Mouse (Mus musculus) CH12.LX (cell line): Measurements from ENCODE around the gene Pgd. TPM values are rescaled to one million over a fixed set of nuclear protein-coding genes. Genes with fewer than 3 reads are reported as not detected.

Experiments
- DNase-seq: peaks from one replicate; pipeline ENCODE4 v3.0.0-alpha.2; 2013; ENCODE audit errors: extremely low read depth
- H3K27ac ChIP-seq: 2 replicates; pipeline ENCODE4 v1.5.1; 2012; ENCODE audit warnings: low read depth, mild to moderate bottlenecking, control low read depth, moderate library complexity; ENCODE audit not compliant: insufficient read depth
- H3K27me3 ChIP-seq: replicated peaks from 2 replicates; pipeline ENCODE3; 2012; ENCODE audit warnings: inconsistent platforms
- H3K36me3 ChIP-seq, 2 experiments: replicated peaks in 1 of 2; 2 replicates each; pipeline versions ENCODE3 to v1.6.1; 2012; ENCODE audit warnings: inconsistent platforms in 1 of 2, low read length in 1 of 2, mild to moderate bottlenecking in 1 of 2, mixed read lengths in 1 of 2, moderate library complexity in 1 of 2; ENCODE audit not compliant: control insufficient read depth in 1 of 2, insufficient read depth in 1 of 2
- H3K4me1 ChIP-seq, 2 experiments: 2 replicates each; pipeline ENCODE4 v1.6.1; 2012; ENCODE audit warnings: inconsistent platforms in 1 of 2, moderate library complexity in 1 of 2; ENCODE audit not compliant: insufficient read depth in 2 of 2, control insufficient read depth in 1 of 2
- H3K4me2 ChIP-seq: 2 replicates; pipeline ENCODE4 v1.6.1; 2012; ENCODE audit warnings: low read depth, mild to moderate bottlenecking, control low read depth; ENCODE audit not compliant: poor library complexity, insufficient read depth, severe bottlenecking
- H3K4me3 ChIP-seq, 3 experiments: fragments of 150-350 bp in 1 of 3; sonication (generic) in 1 of 3; replicated peaks in 1 of 3; 2 replicates each; pipeline versions ENCODE3 to v1.5.1; 2011 to 2012; ENCODE audit warnings: low read depth in 2 of 3, low read length in 2 of 3, mild to moderate bottlenecking in 2 of 3, moderate library complexity in 2 of 3, control low read depth in 1 of 3, improper control_type of control experiment in 1 of 3, inconsistent platforms in 1 of 3, mixed read lengths in 1 of 3; ENCODE audit not compliant: poor library complexity in 1 of 3
- H3K79me2 ChIP-seq: replicated peaks from 2 replicates; pipeline ENCODE4 v1.6.1; 2012; ENCODE audit warnings: mild to moderate bottlenecking, moderate library complexity; ENCODE audit not compliant: control insufficient read depth, poor library complexity, insufficient read depth, severe bottlenecking; ENCODE audit errors: extremely low read depth
- H3K9ac ChIP-seq: 2 replicates; pipeline ENCODE4 v1.6.1; 2012; ENCODE audit warnings: low read depth, mild to moderate bottlenecking, control low read depth, moderate library complexity; ENCODE audit not compliant: insufficient read depth
- H3K9me3 ChIP-seq: replicated peaks from 2 replicates; pipeline ENCODE3; 2012; ENCODE audit warnings: low read length, inconsistent platforms, mixed read lengths
- BHLHE40 ChIP-seq: IDR thresholded peaks from 2 replicates; pipeline ENCODE4 v1.6.1; 2011; ENCODE audit warnings: mild to moderate bottlenecking, low read depth, low read length, improper control_type of control experiment
- CHD1 ChIP-seq: IDR thresholded peaks from 2 replicates; pipeline ENCODE4 v1.6.1; 2012; ENCODE audit warnings: low read depth, low read length, improper control_type of control experiment, inconsistent platforms
- CTCF ChIP-seq, 2 experiments: IDR thresholded peaks in 1 of 2; conservative IDR thresholded peaks in 1 of 2; 2 replicates each; pipeline ENCODE4 v1.5.1; 2011 to 2012; ENCODE audit warnings: low read depth in 2 of 2, low read length in 2 of 2, improper control_type of control experiment in 1 of 2, inconsistent platforms in 1 of 2, mild to moderate bottlenecking in 1 of 2, moderate library complexity in 1 of 2
- E2F4 ChIP-seq: IDR thresholded peaks from 2 replicates; pipeline ENCODE4 v1.6.1; 2011; ENCODE audit warnings: low read depth, low read length, improper control_type of control experiment; ENCODE audit not compliant: insufficient replicate concordance
- ELF1 ChIP-seq: IDR thresholded peaks from 2 replicates; pipeline ENCODE4 v1.6.1; 2014; ENCODE audit warnings: low read depth, mild to moderate bottlenecking, inconsistent platforms, low read length, improper control_type of control experiment
- EP300 ChIP-seq: IDR thresholded peaks from 2 replicates; pipeline ENCODE4 v1.6.1; 2011; ENCODE audit warnings: low read length, improper control_type of control experiment
- ETS1 ChIP-seq: conservative IDR thresholded peaks from 2 replicates; pipeline ENCODE4 v1.6.1; 2012; ENCODE audit warnings: low read depth, mild to moderate bottlenecking, inconsistent platforms, low read length, improper control_type of control experiment, moderate library complexity
- HCFC1 ChIP-seq: IDR thresholded peaks from 2 replicates; pipeline ENCODE4 v1.6.1; 2012; ENCODE audit warnings: low read depth, mild to moderate bottlenecking, inconsistent platforms, low read length, improper control_type of control experiment
- IRF4 ChIP-seq: IDR thresholded peaks from 2 replicates; pipeline ENCODE4 v1.6.1; 2014; ENCODE audit warnings: low read depth, mild to moderate bottlenecking, inconsistent platforms, low read length, improper control_type of control experiment
- JUND ChIP-seq: conservative IDR thresholded peaks from 2 replicates; pipeline ENCODE4 v1.6.1; 2011; ENCODE audit warnings: low read depth, low read length, improper control_type of control experiment
- KAT2A ChIP-seq: IDR thresholded peaks from 2 replicates; pipeline ENCODE4 v1.6.1; 2012; ENCODE audit warnings: low read length, improper control_type of control experiment, inconsistent platforms; ENCODE audit not compliant: insufficient replicate concordance
- MAX ChIP-seq: IDR thresholded peaks from 2 replicates; pipeline ENCODE4 v1.6.1; 2011; ENCODE audit warnings: low read length, improper control_type of control experiment
- MAZ ChIP-seq: IDR thresholded peaks from 2 replicates; pipeline ENCODE4 v1.6.1; 2012; ENCODE audit warnings: low read depth, mild to moderate bottlenecking, inconsistent platforms, low read length, improper control_type of control experiment, moderate library complexity
- MEF2A ChIP-seq: IDR thresholded peaks from 2 replicates; pipeline ENCODE4 v1.6.1; 2014; ENCODE audit warnings: low read depth, mild to moderate bottlenecking, inconsistent platforms, low read length, improper control_type of control experiment, borderline replicate concordance
- MXI1 ChIP-seq: IDR thresholded peaks from 2 replicates; pipeline ENCODE4 v1.6.1; 2011; ENCODE audit warnings: mild to moderate bottlenecking, low read depth, low read length, improper control_type of control experiment
- MYC ChIP-seq: IDR thresholded peaks from 2 replicates; pipeline ENCODE4 v1.6.1; 2011; ENCODE audit warnings: low read depth, mild to moderate bottlenecking, improper control_type of control experiment, low read length
- POLR2A ChIP-seq: IDR thresholded peaks from 2 replicates; pipeline ENCODE4 v1.6.1; 2011; ENCODE audit warnings: low read depth, mild to moderate bottlenecking, improper control_type of control experiment, low read length
- POLR2AphosphoS2 ChIP-seq: IDR thresholded peaks from 2 replicates; pipeline ENCODE4 v1.6.1; 2011; ENCODE audit warnings: low read depth, low read length, improper control_type of control experiment
- RAD21 ChIP-seq: IDR thresholded peaks from 2 replicates; pipeline ENCODE4 v1.6.1; 2011; ENCODE audit warnings: low read depth, mild to moderate bottlenecking, low read length, improper control_type of control experiment, moderate library complexity
- RCOR1 ChIP-seq: conservative IDR thresholded peaks from 2 replicates; pipeline ENCODE4 v1.6.1; 2012; ENCODE audit warnings: low read depth, mild to moderate bottlenecking, inconsistent platforms, low read length, improper control_type of control experiment
- SMC3 ChIP-seq: IDR thresholded peaks from 2 replicates; pipeline ENCODE4 v1.6.1; 2011; ENCODE audit warnings: low read depth, low read length, improper control_type of control experiment
- TBP ChIP-seq: conservative IDR thresholded peaks from 2 replicates; pipeline ENCODE4 v1.6.1; 2011; ENCODE audit warnings: low read depth, low read length, improper control_type of control experiment
- TCF12 ChIP-seq: IDR thresholded peaks from 2 replicates; pipeline ENCODE4 v1.6.1; 2014; ENCODE audit warnings: low read depth, mild to moderate bottlenecking, inconsistent platforms, low read length, improper control_type of control experiment
- USF1 ChIP-seq: IDR thresholded peaks from 2 replicates; pipeline ENCODE4 v1.6.1; 2014; ENCODE audit warnings: low read depth, mild to moderate bottlenecking, inconsistent platforms, low read length, improper control_type of control experiment
- USF2 ChIP-seq: conservative IDR thresholded peaks from 2 replicates; pipeline ENCODE4 v1.6.1; 2011; ENCODE audit warnings: low read depth, low read length, improper control_type of control experiment
- ZC3H11A ChIP-seq: IDR thresholded peaks from 2 replicates; pipeline ENCODE4 v1.6.1; 2012; ENCODE audit warnings: low read depth, mild to moderate bottlenecking, inconsistent platforms, low read length, improper control_type of control experiment
- ZKSCAN1 ChIP-seq: IDR thresholded peaks from 2 replicates; pipeline ENCODE4 v1.6.1; 2012; ENCODE audit warnings: low read depth, inconsistent platforms, low read length, improper control_type of control experiment, borderline replicate concordance
- ZMIZ1 ChIP-seq: IDR thresholded peaks from 2 replicates; pipeline ENCODE4 v1.6.1; 2012; ENCODE audit warnings: low read depth, mild to moderate bottlenecking, inconsistent platforms, low read length, improper control_type of control experiment
- ZNF384 ChIP-seq: IDR thresholded peaks from 2 replicates; pipeline ENCODE4 v1.6.1; 2012; ENCODE audit warnings: low read depth, low read length, improper control_type of control experiment, inconsistent platforms
- dilution Hi-C: fragments of 300-500 bp; cut with MboI; formaldehyde crosslinking; loops from 2 replicates; pipeline ENCODE4 v1.14.3; 2020; ENCODE audit warnings: low sequenced_read_pairs; ENCODE audit not compliant: extremely low pct_unique_long_range_greater_than_20kb, extremely low pct_ligation_motif_present
- in situ Hi-C: fragments of 300-500 bp; cut with MboI; formaldehyde crosslinking; loops from 3 replicates; pipeline ENCODE4 v1.14.3; 2019; ENCODE audit warnings: low sequenced_read_pairs, low pct_ligation_motif_present, low pct_unique_long_range_greater_than_20kb, mixed read lengths
- polyA plus RNA-seq: library from polyadenylated mRNA; unstranded; fragments of >175 nt; gene quantifications from 2 replicates; pipeline ENCODE4 v1.2.1, GENCODE M21; 2012; ENCODE audit warnings: low read depth; ENCODE audit not compliant: insufficient read length
- total RNA-seq, 2 experiments: library from RNA; depleted of rRNA; stranded (reverse); fragments of 300-350 nt in 1 of 2; fragments of >200 nt in 1 of 2; gene quantifications; 2 replicates each; pipeline ENCODE4 v1.2.3; 2012 to 2014

The Pgd gene
- total and polyA plus RNA-seq, 3 experiments: 50.1 to 251 (median 51.6) TPM

DNA sequence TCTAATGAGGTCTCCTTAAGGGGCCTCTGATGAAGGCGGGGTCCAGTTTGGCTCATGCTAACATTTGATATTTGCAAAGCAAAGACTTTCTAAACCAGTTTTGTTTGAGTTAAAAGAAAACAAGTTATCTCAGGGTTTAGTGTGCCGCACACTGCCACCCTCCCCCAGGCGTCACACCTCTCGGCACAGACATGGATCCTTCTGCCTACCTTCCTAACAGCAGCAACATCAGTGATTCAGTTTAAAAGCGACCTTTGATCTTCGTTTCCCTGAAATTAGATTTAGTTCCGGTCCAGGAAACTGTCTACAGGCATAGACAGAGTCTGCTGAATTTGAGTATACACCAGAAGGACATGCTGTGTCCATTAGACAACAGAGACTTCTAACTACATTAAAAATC is 11.8 kb upstream of the Pgd start:
- H3K27me3 ChIP-seq: no peaks in the 10 kb centered on the region
- no peak for DNase-seq
- dilution Hi-C loops: no loop called here
- H3K9me3 ChIP-seq: no peaks in the 10 kb centered on the region
- in situ Hi-C loops: no loop called here
- no peak overlapping the region for H3K27ac ChIP-seq
- no peak overlapping the region for H3K4me2 ChIP-seq
- H3K36me3 ChIP-seq: peaks cover 41 to 43% of the 10 kb centered on the region in 2 experiments
- TF ChIP-seq MEF2A (no peak), ZC3H11A (no peak), HCFC1 (no peak), CTCF (conservative IDR thresholded peaks at IDR 0.05 in 1 of 2, IDR thresholded peaks at IDR 0.05 in 1 of 2; ENCODE audit: low read depth in 2 of 2, low read length in 2 of 2) (no peak), CHD1 (no peak), ZKSCAN1 (no peak), BHLHE40 (no peak), ETS1 (no peak), MYC (no peak), E2F4 (no peak), MAX (no peak), USF1 (no peak), KAT2A (no peak), TBP (no peak), EP300 (no peak), USF2 (no peak), ELF1 (no peak)
- TF ChIP-seq, all 38 proteins: peak for 0
- H3K79me2 ChIP-seq: no peaks in the 10 kb centered on the region
- H3K9ac ChIP-seq: no peak overlapping the region
- H3K4me1 ChIP-seq: peaks cover 0 to 3% of the 10 kb centered on the region in 2 experiments; a peak in 1 of 4 replicates
- H3K4me3 ChIP-seq: no peak overlapping the region

DNA sequence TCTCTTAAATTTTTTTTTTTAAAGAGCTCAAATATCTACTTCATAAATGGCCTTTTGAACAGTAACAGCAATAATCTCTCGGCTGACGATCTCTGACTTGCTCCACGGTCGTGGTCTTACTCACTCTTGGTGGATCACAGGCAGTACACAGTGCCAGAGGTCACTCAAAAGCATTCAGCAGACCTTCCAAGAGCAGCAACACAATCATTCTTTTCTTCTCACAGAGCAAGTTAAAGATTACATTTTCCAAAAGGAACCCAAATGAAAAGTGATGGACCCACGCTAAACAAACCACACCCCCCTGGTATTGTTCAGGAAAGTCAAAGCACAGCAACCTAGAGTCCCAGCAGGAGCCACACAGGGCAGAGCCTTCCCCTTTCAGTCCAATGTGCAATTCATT is 10.5 kb upstream of the Pgd start:
- H3K27me3 ChIP-seq: no peaks in the 10 kb centered on the region
- in situ Hi-C loops: no loop called here
- H3K9ac ChIP-seq: no peak overlapping the region
- peaks cover 34 to 36% of the 10 kb centered on the region in 2 experiments for H3K36me3 ChIP-seq
- TF ChIP-seq MAX (no peak), ZMIZ1 (no peak), JUND (no peak), TCF12 (no peak), BHLHE40 (no peak), USF2 (no peak), MYC (no peak), MAZ (no peak), E2F4 (no peak), MXI1 (no peak), POLR2A (no peak), IRF4 (no peak), RAD21 (no peak), RCOR1 (no peak), SMC3 (no peak), ZNF384 (no peak), POLR2AphosphoS2 (no peak), CHD1 (no peak), TBP (no peak)
- H3K4me3 ChIP-seq: no peak overlapping the region
- peaks cover 0 to 5% of the 10 kb centered on the region in 2 experiments; a peak in 2 of 4 replicates for H3K4me1 ChIP-seq
- dilution Hi-C loops: no loop called here
- H3K79me2 ChIP-seq: no peaks in the 10 kb centered on the region
- H3K27ac ChIP-seq: no peak overlapping the region
- DNase-seq: no peak
- H3K9me3 ChIP-seq: no peaks in the 10 kb centered on the region
- no peak overlapping the region for H3K4me2 ChIP-seq
